Mouse (Mus musculus) thymus, postnatal 10 days (tissue): ENCODE results near the gene Thra.

Experiments used
- DNase-seq, 2 experiments: peaks; one replicate each; pipeline ENCODE4 v3.0.0; 2021; ENCODE audit warnings: low spot score in 2 of 2

The Thra gene

DNA sequence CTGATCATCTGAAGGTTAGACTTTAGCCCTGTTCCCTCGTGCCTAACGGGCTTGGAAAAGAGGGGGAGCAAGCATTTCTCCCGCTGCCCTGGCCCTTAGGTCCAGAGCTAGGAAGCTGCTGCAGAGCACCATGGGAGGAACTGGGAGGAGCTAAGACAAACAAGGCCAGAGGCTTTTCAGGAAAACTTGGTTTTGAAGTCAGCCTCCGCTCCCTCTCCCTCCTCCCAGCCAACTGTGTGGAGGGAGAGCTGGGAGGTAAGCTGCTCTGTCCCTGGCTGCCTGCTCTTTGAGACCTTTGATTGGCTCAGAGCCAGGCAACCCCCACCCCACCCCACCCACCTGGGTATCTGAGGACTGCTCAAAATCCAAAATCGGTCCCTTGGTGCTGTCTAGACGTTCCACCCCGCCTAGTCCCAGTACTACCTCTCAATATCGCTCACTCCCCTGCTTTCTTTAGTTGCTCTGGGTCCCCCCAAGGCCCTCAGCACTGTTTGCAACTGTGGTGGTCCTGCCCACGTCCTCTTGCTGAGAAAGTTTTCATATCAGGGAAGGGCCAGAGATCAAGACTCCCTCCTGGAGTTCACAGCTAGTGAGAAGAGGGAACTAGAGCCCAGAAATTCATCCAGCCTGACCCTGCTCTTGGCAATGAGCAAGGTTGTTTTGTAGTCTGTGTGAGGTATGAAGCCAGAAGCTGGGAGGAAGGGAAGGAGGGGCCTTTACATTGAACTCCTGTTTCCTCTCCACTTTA, 36.6 kb downstream of the Thra start:
- DNase-seq = no peak

DNA sequence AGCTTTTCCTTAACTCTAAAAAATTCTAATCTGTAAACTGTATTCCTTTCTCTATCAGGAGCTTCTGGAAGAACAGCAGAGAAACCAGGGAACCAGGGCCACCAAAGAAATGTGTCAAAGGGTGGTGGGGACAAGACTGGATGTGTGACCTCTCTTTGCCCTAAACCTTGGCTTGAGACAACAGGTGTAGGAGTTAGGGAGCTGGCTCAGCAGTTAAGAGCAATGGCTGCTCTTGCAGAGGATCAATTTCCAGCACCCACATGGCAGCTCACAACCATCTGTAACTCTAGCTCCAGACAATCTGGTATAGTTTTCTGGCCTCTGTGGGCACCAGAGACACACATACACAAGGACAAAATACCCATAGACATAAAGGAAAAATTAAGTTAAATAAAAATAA, 37.5 kb downstream of the Thra start:
- DNase-seq = no peak

DNA sequence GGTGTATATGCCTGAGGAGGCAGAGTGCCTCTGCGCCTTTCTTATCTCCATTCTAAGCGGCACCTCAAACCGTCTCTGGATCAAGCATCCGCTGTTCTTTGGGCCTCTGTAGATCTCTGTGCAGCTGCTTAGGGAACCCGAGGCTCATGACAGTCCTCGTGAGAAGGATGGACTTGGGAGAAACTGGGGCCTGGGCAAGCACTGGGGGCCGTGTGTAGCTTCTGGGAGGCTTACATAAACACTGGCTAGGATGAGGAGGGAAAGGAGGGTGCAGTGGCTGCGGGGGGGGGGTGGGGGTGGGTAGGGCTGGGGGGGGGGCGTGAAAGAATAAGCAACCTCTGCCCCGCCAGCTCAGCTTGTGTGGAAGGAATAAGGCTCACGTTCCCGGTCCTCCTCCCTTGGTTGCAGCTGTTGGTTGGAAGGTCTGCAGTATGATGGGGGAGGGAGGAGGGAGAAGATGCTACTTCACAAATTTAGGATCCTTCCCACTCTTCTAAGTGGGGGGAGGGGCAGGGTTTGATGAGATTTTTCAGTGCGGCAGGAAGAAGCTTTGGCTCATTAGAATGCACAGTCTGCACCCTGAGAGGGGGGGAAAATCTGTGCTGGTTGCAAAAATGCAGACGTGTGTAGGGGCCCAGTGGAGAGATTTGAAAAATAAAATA, 41.5 kb downstream of the Thra start:
- DNase-seq = no peak

DNA sequence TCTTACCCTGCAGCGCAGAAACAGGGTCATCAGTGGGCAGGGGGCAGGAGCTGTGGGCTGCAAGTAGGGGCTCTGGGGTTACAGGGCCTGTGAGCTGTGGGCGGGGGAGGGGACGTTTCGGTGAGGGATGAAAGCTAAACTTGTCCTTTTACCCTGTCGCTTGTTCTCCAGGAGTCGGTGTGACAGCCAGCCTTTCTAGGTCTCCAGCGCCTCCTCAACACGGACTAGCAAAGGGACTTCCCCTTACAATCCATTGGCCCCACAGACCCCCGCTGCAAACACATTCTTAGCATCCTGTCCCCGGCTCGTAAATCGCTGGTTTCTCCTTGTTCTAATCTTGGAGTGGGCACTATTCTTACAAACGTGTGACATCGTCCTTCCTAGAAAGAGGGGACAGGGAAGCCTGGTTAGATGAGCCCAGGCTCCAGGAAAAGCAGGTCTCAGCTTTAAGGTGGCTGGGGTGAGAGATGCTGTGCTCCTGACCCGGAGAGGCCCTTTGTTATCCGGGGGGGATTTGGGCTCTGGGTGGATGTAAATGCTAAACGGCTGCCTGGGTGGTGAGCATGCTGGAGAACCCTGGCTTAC, 42.3 kb downstream of the Thra start:
- DNase-seq = no peak

DNA sequence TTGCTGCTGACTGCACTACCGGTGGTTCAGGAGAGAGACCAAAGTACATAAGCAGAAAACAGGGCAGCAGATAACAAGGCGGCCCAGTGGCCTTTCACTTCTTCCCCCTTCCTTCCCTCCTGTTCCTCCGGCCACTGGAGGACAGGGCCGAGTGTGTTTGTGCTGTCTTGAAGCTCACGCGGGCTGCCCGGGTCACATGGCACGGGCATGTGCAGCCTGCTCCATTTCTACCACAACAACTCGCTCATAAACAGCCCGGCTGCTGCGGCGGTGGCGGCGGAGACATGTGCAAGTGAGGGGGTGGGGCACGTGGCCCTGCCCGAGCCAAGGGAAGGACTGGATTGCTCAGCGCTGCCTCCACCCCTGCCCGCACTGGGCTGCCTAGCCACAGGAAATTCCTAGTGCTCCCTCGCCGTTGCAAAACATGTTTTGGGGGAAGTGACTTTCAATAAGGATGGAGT, 42.8 kb downstream of the Thra start:
- peak; percentile 64 to 69 for DNase-seq

DNA sequence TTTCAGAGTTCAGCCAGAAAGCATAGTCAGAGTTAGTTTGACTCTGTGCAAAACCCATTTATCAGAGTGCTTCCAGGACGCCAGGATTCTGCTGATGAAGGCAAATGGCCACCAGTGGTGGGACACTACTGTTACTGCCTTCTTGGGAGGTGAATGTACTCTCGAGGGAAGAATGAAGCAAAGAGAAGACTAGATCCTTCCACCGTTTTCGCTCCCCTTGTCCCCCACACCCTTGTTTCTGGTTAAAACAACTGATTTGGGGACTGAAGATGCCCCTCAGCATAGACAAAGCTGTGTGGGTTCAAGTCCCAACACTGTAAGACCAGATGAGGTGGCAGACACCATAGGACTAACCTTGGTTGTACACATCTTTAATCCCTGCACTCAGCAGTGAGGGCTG, 43.7 kb downstream of the Thra start:
- no peak for DNase-seq

DNA sequence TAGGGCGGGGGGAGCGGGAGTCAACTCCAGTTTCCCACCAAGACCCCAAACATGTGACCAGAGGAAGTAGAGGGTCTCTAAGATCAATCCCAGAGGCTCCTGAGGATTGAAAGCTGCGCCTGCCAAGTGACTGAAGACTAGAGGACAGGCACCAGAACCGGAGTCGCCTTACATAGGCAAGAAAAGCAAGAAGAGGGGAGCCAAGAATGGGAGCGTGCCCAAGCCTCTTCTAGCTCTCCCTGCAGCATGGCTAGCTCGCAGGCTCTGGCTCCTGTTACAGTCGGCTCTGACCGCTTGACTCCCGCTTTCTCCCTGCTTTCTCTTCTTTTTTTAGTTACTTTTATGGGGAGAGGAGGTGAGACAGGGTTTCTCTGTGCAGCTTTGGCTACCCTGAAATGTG, 44.8 kb downstream of the Thra start:
- DNase-seq = no peak

DNA sequence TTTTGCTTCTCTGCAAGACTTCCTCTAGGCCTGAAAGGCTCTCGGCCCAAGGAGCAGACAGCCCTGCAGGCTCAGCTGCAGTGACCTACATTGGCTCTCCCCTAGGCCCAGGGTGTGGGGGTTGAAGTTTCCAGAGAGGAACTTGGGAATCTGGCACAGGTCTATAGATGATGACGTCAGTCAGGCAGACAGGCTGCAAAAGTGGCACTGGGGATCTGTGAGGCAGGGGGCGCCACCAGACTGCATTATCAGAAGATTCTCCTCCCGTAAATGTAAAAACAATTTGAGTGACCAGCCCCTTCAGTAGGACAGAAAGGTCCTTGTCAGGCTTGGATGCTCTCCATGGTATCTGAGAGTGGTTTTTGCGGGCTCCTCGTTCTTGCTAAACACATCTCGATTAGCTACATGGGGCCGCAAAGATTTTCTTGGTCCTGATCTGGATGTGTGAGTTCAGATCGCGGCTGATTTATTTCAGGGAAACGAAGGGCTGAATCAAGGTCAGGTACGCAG, 45.4 kb downstream of the Thra start:
- peak; percentile 64 to 75 for DNase-seq

DNA sequence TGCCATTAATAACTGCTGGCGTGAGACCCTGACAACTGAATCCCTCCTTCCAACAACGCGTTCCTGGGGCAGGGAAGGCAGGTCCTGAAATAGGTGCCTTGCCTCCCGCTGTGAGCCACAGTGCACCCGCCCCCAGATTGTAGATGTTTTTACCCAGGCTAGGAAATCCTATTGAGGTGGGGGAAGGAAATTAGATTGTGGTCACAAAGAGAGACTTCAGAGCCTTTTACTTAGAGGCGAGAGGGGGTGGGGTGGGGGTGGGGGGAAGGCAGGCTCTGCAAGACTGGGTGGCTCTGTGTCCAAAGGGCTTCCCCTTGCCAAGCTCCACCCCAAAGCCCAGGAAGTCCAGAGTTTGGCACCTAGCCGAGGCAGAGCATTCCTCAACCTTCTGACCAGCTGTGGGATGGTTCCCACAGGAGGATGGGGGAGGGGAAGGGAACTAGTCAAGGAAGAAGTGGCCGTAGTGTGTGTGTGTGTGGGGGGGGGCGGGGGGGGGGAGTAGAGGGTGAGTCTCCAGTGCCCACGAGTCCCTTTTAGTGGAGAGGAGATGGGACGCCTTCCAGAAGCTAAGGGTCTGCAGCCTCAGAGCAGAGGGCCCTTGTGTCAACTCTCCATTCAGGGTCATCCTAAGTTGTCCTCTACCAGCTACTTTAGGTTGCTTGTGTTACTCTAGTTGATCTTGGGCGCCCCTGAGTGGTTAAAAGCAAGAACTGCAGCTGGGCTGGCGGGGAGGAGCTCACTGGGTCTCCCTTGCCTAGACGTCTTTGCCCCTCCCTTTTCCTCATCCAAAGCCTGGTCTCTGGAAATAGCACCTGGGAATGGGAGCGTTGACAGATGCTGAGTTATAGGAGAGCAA, 46.1 kb downstream of the Thra start:
- DNase-seq = peak; percentile 86 to 91

DNA sequence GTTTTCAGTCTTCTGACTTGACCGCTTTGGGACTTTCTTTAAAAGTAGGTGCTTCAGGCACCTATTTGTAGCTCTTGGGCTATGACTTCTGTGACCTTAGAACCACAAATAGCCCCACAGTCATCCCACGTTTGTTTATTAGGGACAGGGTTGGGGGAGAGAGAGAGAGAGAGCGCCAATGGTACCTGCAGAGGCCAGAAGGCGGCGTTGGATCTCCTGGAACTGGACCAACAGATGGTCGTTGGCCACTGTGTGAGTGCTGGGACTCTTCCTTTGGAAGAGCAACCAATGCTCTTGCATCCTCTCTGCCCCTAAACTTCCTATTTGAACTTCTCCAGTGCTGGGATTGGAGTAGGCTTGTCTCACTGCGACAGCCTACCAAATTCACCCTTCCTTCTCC, 46.8 kb downstream of the Thra start:
- DNase-seq = no peak

DNA sequence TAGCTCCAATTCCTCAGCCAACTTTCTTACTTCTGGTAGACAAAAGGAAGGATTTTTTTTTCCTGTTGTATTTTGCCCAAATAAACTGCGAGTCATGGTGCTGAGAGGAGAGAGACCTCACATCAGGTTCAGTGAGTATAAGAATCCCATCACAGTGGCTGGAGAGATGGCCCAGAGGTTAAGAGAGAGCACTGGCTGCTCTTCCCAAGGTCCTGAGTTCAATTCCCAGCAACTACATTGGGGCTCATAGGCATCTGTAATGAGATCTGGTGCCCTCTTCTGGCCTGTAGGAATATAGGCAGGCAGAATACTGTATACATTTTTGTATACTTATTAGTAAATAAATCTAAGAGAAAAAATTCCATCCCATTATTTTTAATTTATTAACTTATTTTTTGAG, 47.3 kb downstream of the Thra start:
- no peak for DNase-seq

DNA sequence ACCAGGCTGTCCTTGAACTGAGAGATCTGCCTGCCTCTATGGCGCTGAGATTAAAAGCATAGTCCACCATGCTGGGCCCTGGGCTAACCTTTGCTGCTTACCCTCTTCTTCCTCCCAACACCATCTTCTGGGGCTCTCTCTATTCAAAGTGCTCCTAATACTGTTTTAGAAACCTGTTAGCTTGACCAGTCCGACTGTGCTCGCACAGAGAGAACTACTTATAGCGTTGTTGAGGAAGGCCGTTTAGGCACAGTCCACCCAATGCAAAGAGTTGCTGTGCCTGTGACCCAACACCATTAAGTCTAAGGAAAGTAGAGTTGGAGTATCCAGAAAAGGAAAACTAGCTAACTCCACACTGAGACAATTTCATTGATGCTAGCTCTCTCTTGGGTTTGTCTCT, 47.7 kb downstream of the Thra start:
- DNase-seq = no peak

DNA sequence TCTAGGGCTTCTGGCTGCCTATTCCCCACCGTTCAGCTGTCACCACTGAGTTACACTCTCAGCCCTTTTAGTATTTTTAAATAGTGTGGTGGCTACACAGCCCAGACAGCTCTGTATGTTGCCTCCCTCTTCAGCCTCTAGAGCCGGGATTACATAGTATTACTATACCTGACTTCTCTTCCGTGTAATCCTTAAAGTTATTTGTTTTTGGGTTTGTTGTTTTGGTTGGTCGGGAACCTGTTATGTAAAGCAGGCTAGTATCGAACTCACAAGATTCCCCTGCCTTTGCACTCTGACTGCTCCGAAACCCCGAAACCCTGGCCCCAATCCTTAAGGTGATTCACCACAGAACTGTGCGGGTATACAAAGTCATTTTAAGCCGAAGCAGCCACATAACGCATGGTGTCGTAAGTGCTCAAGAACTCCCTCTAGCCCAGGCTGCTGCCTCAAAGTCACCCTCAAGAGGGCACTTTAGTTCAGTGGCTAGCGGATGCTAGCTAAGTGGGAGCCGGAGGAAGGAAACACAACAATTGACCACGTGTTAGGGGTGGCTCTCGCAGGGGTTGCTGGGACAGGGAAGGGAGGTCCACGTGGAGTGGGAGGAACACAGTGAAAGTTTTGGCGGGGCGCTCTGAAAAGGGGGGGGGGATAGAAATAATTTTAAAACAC, 48.2 kb downstream of the Thra start:
- peak; percentile 83 to 85 for DNase-seq

DNA sequence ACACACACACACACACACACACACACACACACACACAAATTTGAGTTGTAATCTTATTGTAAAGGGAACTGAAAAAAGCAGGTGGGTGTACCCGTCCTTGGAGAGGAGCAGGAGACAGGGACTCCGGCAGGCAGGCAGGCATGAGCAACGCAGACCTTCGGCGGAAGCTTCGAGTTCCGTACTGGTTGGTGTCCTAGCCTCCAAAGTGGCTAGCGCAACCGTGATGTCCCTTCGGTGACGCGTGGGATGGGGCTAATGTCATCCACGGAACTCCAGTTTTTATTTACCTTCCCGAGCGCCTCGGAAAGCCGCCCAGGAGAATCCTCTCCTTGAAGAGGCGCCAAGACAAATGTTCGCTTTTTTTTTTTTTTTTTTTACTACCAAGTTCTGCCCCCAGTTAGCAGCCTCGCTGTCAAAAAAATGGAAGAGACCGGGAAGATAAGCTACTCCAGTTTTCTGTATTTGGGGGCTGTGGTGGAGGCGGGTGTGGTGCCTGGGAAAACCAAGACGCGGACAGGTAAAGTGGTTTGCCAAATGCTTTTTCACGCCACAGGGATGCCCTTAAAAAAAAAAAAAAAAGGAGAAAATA, 48.9 kb downstream of the Thra start:
- DNase-seq = no peak

DNA sequence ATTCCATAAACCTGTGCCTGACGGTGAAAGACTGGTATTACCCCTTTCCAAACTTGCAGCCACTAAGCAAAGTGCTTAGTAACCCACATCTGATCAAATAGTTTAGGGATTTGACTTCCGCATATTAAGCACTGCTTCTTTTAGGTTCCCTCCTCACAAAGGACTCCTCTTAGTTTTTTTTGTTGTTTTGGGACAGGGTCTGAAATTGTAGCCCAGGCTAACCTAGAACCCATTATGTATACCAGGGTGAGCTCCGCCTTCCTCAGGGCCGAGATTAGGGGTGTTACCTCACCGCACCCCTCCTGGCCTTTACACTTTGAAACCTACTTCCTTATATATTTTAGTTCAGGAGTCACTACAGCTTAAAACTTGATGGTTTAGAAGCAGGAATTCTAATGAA, 49.4 kb downstream of the Thra start:
- DNase-seq = no peak

DNA sequence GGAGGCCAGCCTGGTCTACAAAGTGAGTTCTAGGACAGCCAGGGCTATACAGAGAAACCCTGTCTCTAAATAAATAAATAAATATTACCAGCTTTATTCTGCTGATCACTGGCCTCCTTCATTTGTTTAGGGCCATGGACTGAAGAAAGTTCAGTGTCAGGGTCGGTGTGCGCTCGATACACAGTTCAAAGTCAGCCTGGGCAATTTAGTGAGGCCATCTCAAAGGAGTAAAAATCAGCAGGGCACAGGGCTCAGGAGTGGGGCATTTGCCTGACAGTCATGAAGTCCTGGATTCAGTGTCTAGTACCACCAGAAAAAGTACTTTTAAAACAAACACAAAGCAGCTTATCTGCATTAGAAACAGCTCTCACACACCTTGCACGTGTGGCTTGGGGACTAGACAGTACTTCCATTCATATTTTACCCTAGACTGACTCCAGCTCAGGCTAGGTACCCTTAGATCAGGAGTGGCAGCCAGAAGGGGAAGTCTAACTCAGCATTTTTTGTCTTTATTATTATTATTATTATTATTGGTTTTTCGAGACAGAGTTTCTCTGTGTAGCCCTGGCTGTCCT, 50.3 kb downstream of the Thra start:
- DNase-seq = no peak

DNA sequence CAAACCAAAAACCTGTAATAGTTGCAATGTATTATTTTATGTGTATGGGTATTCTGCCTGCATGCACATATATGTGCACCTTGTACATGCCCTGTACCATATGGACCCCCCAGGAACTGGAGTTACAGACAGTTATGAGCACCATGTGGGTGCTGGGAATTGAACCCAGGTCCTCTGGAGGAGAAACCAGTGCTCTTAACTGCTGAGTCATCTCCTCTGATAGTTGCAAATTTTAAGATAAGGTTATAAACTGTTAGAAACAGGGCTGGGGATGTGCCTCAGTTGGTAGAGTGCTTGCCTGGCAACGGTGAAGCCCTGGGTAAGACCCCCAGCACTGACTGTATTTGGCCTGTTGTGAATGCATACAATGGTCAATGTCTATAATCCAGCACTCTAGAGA, 51.0 kb downstream of the Thra start:
- DNase-seq = no peak

DNA sequence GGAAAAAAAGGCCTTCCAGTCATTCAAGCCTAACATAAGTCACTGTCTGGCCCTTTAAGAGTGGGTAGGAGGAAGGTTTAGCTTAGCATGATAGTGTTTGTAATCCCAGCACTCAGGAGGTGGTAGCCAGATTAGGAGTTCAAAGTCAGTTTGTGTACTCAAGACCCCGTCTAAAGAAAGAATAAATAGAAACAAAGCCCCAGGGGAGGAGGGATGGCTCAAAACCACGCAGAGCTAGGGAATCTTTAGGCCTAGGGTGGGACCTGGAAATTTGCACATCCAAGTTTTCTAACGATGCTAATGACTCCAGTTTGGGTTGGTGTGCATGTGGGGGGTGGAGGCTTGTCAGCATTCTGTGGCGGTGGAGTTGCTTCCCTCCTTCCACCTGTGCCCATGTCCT, 51.6 kb downstream of the Thra start:
- no peak for DNase-seq

DNA sequence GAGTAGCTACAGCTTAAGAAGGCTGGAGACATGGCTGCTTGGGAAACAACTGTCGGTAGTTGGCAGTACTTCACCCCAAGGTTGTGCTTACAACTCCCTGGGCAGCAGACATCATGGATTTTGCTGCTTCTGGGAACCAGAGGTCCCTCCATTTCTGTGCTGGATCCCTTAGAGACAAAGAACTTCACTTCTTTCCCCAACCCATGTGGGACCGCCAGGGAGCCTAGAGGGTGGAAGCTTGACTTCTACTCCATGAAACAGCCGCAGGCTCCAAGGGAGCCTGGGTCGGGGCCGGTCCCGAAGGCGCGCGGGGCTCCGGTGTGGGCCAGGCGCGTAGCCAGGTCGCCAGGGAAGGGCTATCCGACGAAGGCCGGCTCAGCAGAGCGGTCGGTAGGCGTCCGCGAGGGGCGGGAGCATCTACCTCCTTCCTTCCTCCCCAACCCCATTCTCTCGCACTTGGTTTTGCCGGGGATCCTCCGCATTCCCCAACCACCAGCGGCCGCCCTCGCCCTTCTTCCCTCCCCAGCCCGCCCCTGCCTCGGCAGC, 54.1 kb downstream of the Thra start:
- peak in 1 of 2 experiments; percentile 35 for DNase-seq

DNA sequence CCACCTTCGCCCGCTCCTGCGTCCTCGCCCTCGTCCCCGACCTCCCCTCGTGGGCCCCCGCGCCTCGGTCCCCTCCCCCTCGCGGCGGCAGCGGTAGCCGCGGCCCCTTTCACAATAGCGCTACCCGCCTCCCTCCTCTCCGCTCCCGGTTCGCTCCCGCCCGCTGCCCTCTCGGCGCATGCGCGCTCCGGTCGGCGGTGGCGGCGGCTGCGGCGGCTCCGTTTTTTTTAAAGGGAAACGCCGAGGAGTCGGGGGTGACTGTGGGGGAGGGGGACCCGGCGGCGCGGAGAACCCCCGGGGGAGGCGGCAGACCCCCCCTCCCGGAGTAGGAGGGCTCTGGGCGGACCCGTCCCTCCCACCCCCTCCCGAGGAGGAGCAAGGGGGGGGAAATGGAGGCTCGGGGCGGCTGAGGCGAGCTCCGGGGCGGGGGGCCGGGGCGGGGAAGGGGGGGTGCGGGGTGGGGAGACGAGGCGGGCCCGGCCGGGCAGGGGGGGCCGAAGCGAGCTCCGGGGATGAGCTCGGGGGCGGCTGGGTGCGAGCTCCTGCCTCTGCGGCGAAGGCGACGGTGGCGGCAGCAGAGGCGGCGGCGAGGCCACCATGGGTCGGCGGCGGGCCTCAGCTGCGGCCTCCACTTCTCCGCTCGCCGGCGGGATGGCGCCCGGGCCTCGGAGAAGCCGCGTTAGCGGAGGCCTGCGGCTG, 54.7 kb downstream of the Thra start, which contains the start of gene Msl1:
TSS of gene Msl1 (plus strand) at position 502 of the 699 bp plus-strand sequence.
- peak; percentile 86 to 87 for DNase-seq
